Mouse (Mus musculus) lung, postnatal 0 days (tissue): ENCODE data around the gene Ccdc158. TPM values are rescaled to one million over a fixed set of nuclear protein-coding genes. Genes with fewer than 3 reads are reported as not detected.

Source experiments
- ATAC-seq: fragments of 200-750 bp; cut with Nextera tagmentation; 2 replicates; pipeline ENCODE4 v1.8.0; 2017; ENCODE audit warnings: moderate library complexity
- DNase-seq: peaks from one replicate; pipeline ENCODE4 v3.0.0-alpha.2; 2016; ENCODE audit warnings: low spot score
- H3K27ac ChIP-seq: fragments of 300-500 bp; sonication (generic); 2 replicates; pipeline ENCODE4 v1.5.1; 2014; ENCODE audit warnings: antibody characterized with exemption, mild to moderate bottlenecking, low read length, mixed read lengths
- H3K27me3 ChIP-seq: fragments of 300-500 bp; sonication (generic); replicated peaks from 2 replicates; pipeline ENCODE4 v1.6.1; 2014; ENCODE audit warnings: low read length, mixed read lengths; ENCODE audit not compliant: insufficient read depth
- H3K36me3 ChIP-seq: fragments of 300-500 bp; sonication (generic); 2 replicates; pipeline ENCODE4 v1.6.1; 2014; ENCODE audit warnings: low read length, mixed read lengths; ENCODE audit not compliant: insufficient read depth
- H3K4me1 ChIP-seq: fragments of 300-500 bp; sonication (generic); 2 replicates; pipeline ENCODE4 v1.6.1; 2014; ENCODE audit warnings: antibody characterized with exemption, low read depth, low read length, mixed read lengths; ENCODE audit not compliant: insufficient read depth
- H3K4me2 ChIP-seq: fragments of 300-500 bp; sonication (generic); replicated peaks from 2 replicates; pipeline ENCODE4 v1.6.1; 2014; ENCODE audit warnings: low read depth, mild to moderate bottlenecking, low read length, moderate library complexity, mixed read lengths
- H3K4me3 ChIP-seq: fragments of 300-500 bp; sonication (generic); 2 replicates; pipeline ENCODE4 v1.5.1; 2014; ENCODE audit warnings: low read depth, low read length
- H3K9ac ChIP-seq: fragments of 300-500 bp; sonication (generic); replicated peaks from 2 replicates; pipeline ENCODE4 v1.6.1; 2014; ENCODE audit warnings: low read depth, mild to moderate bottlenecking
- H3K9me3 ChIP-seq: fragments of 300-500 bp; sonication (generic); 2 replicates; pipeline ENCODE4 v1.6.1; 2016; ENCODE audit warnings: low read length, mixed read lengths
- CTCF ChIP-seq: IDR thresholded peaks from 2 replicates; pipeline ENCODE4 v1.5.1; 2016; ENCODE audit warnings: antibody characterized with exemption, mild to moderate bottlenecking
- EP300 ChIP-seq: IDR thresholded peaks from 2 replicates; pipeline ENCODE4 v1.6.1; 2016; ENCODE audit warnings: antibody characterized with exemption, mild to moderate bottlenecking, control low read depth
- WGBS: fragments of 180-500 bp; shearing (Covaris S2); extraction: QIAGEN DNeasy Blood & Tissue Kit; methylation state at CpG from one replicate; pipeline ENCODE4 v1.1.7; 2014; 5-methylcytosine and 5-hydroxymethylcytosine counted together
- polyA plus RNA-seq: library from polyadenylated mRNA; unstranded; fragments of >200 nt; fragmentation: Nextera tagmentation; extraction: Ambion mirVana; gene quantifications from 2 replicates; pipeline ENCODE4 v1.2.1, GENCODE M21; 2015

Ccdc158 gene
- polyA plus RNA-seq, 1 experiment from 2014 or later: 1.1 TPM

- H3K27ac ChIP-seq: peak overlapping the region; percentile 71
- peak overlapping the region; percentile 72 for H3K4me2 ChIP-seq
- H3K9me3 ChIP-seq: no peaks in the 10 kb centered on the region
- peak overlapping the region; percentile 41 for H3K9ac ChIP-seq
- peak; percentile 68 for DNase-seq
- H3K4me1 ChIP-seq: no peaks in the 10 kb centered on the region
- H3K36me3 ChIP-seq: no peaks in the 10 kb centered on the region
- H3K27me3 ChIP-seq: no peaks in the 10 kb centered on the region
- WGBS: 2% methylated on average over 39 of the region's 39 CpGs
- TF ChIP-seq EP300 (no peak), CTCF (no peak)
- peak; percentile 31 for ATAC-seq
- peak overlapping the region; percentile 43 for H3K4me3 ChIP-seq
Measured at GRCm38 (mm10) chr5:92682621-92683348, 7.7 kb upstream of the Ccdc158 start.

- H3K36me3 ChIP-seq: no peaks in the 10 kb centered on the region
- no peak overlapping the region for H3K4me3 ChIP-seq
- DNase-seq (no peak), ATAC-seq (no peak)
- H3K27me3 ChIP-seq: no peaks in the 10 kb centered on the region
- no peaks in the 10 kb centered on the region for H3K9me3 ChIP-seq
- no peak overlapping the region for H3K9ac ChIP-seq
- H3K4me1 ChIP-seq: no peaks in the 10 kb centered on the region
- 95% methylated on average over 10 of the region's 10 CpGs for WGBS
- H3K4me2 ChIP-seq: no peak overlapping the region
- no peak overlapping the region for H3K27ac ChIP-seq
- no peak for TF ChIP-seq EP300
- TF ChIP-seq CTCF: no peak
Measured at GRCm38 (mm10) chr5:92681861-92682260, 6.8 kb upstream of the Ccdc158 start.

GRCm38 (mm10) chr5:92679441-92679840 is 4.4 kb upstream of the Ccdc158 start:
- H3K9me3 ChIP-seq: no peaks in the 10 kb centered on the region
- no peaks in the 10 kb centered on the region for H3K27me3 ChIP-seq
- no peak overlapping the region for H3K4me2 ChIP-seq
- no peaks in the 10 kb centered on the region for H3K36me3 ChIP-seq
- no peak overlapping the region for H3K27ac ChIP-seq
- peak; percentile 77 for TF ChIP-seq CTCF
- TF ChIP-seq EP300: no peak
- DNase-seq (peak; percentile 86), ATAC-seq (no peak)
- H3K4me1 ChIP-seq: peaks cover 10% of the 10 kb centered on the region; the same call in 1 of the 2 replicates
- 21% methylated on average over 4 of the region's 4 CpGs for WGBS
- H3K4me3 ChIP-seq: no peak overlapping the region
- H3K9ac ChIP-seq: no peak overlapping the region

DNA sequence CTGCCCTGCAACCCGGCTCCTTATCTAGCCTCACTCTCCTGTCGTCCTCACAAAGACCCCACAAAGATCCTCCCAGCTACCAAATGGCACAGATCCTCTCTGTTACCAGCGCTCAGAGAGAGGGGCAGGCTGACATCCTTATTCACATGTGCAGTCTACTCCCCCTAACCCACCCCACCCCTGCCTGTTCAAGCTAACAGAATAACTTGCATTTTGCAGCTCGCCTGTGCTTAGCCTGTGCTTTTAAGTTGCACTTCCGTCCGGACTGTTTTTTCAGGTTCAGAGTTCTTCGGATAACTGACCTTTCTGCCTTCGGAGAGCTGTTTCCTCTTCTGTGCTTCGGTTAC is 476 bp upstream of the Ccdc158 start:
- no peak for TF ChIP-seq CTCF
- no peak for TF ChIP-seq EP300
- H3K4me1 ChIP-seq: peaks cover 10% of the 10 kb centered on the region; the same call in 1 of the 2 replicates
- ATAC-seq (peak; percentile 43), DNase-seq (no peak)
- H3K36me3 ChIP-seq: no peaks in the 10 kb centered on the region
- no peak overlapping the region for H3K27ac ChIP-seq
- no peaks in the 10 kb centered on the region for H3K9me3 ChIP-seq
- peak overlapping the region; percentile 31 for H3K4me3 ChIP-seq
- WGBS: under 1% methylated on average over 9 of the region's 9 CpGs
- H3K4me2 ChIP-seq: peak overlapping the region; percentile 64
- no peak overlapping the region for H3K9ac ChIP-seq
- H3K27me3 ChIP-seq: no peaks in the 10 kb centered on the region

- H3K4me3 ChIP-seq: no peak overlapping the region
- 78% methylated on average over 5 of the region's 5 CpGs for WGBS
- DNase-seq (no peak), ATAC-seq (no peak)
- no peaks in the 10 kb centered on the region for H3K36me3 ChIP-seq
- H3K27me3 ChIP-seq: no peaks in the 10 kb centered on the region
- no peak overlapping the region for H3K4me2 ChIP-seq
- no peak for TF ChIP-seq EP300
- TF ChIP-seq CTCF: no peak
- H3K4me1 ChIP-seq: no peaks in the 10 kb centered on the region; the same call in 1 of the 2 replicates
- no peak overlapping the region for H3K9ac ChIP-seq
- H3K9me3 ChIP-seq: no peaks in the 10 kb centered on the region
- H3K27ac ChIP-seq: no peak overlapping the region
Measured at GRCm38 (mm10) chr5:92666860-92667259, 8.2 kb downstream of the Ccdc158 start.

- ATAC-seq: no peak
- 52% methylated on average over 2 of the region's 2 CpGs for WGBS
- 0 out of 2 replicates have a peak, but pooled peaks cover 5% of the 10 kb centered on the region for H3K36me3 ChIP-seq
Measured at GRCm38 (mm10) chr5:92664321-92664720, 10.8 kb downstream of the Ccdc158 start.

More at GRCm38 (mm10) chr5:92664321-92664720, 10.8 kb downstream of the Ccdc158 start:
- DNase-seq: no peak
- Histone ChIP-seq H3K27ac (no peak overlapping the region), H3K27me3 (no peaks in the 10 kb centered on the region), H3K4me2 (no peak overlapping the region), H3K4me3 (no peak overlapping the region), H3K4me1 (no peaks in the 10 kb centered on the region), H3K9me3 (no peaks in the 10 kb centered on the region), H3K9ac (no peak overlapping the region)
- TF ChIP-seq CTCF (no peak), EP300 (no peak)
